Mouse (Mus musculus): ENCODE data around the gene Rela. TPM values are rescaled to one million over a fixed set of nuclear protein-coding genes. Genes with fewer than 3 reads are reported as not detected.
"Not testable (repeated sequence)": the region's sequence is repeated elsewhere in the genome, so short reads cannot be mapped to it uniquely, and the experiment has no call there.

The Rela gene
- polyA plus RNA-seq, 1 experiment = 53.6 TPM

GRCm38 (mm10) chr19:5685431-5685830, 48.1 kb downstream of the Rela start:
- Histone ChIP-seq H3K27ac (ENCODE audit: insufficient read depth, low read length) (no peak overlapping the region), H3K4me1 (ENCODE audit: control insufficient read depth, insufficient read depth, low read length) (0 out of 2 replicates have a peak, but pooled peaks cover 5% of the 10 kb centered on the region), H3K4me3 (ENCODE audit: insufficient read depth, low read length) (no peak overlapping the region)
- no peak for TF ChIP-seq POLR2A (IDR thresholded peaks at IDR 0.05; ENCODE audit: low read depth, low read length)
- no peak for TF ChIP-seq CTCF (IDR thresholded peaks at IDR 0.05; ENCODE audit: borderline replicate concordance, insufficient read depth, low read length)

- TF ChIP-seq POLR2A (IDR thresholded peaks at IDR 0.05; ENCODE audit: low read depth, low read length) = no peak
- TF ChIP-seq CTCF (IDR thresholded peaks at IDR 0.05; ENCODE audit: borderline replicate concordance, insufficient read depth, low read length) = no peak
- Histone ChIP-seq H3K4me3 (ENCODE audit: insufficient read depth, low read length) (no peak overlapping the region), H3K4me1 (ENCODE audit: control insufficient read depth, insufficient read depth, low read length) (0 out of 2 replicates have a peak, but pooled peaks cover 5% of the 10 kb centered on the region), H3K27ac (ENCODE audit: insufficient read depth, low read length) (no peak overlapping the region)
These were observed 48.6 kb downstream of the Rela start for GRCm38 (mm10) chr19:5685861-5686260.

GRCm38 (mm10) chr19:5686437-5686836, 49.2 kb downstream of the Rela start:
- H3K4me1 ChIP-seq (ENCODE audit: control insufficient read depth, insufficient read depth, low read length) = 0 out of 2 replicates have a peak, but pooled peaks cover 5% of the 10 kb centered on the region
- TF ChIP-seq CTCF (IDR thresholded peaks at IDR 0.05; ENCODE audit: borderline replicate concordance, insufficient read depth, low read length) (no peak), POLR2A (IDR thresholded peaks at IDR 0.05; ENCODE audit: low read depth, low read length) (no peak)
- H3K27ac ChIP-seq (ENCODE audit: insufficient read depth, low read length) = no peak overlapping the region
- no peak overlapping the region for H3K4me3 ChIP-seq (ENCODE audit: insufficient read depth, low read length)

- H3K4me1 ChIP-seq (ENCODE audit: control insufficient read depth, insufficient read depth, low read length); H3K27ac ChIP-seq (ENCODE audit: insufficient read depth, low read length); H3K4me3 ChIP-seq (ENCODE audit: insufficient read depth, low read length): not testable (repeated sequence)
These were observed 49.7 kb downstream of the Rela start for GRCm38 (mm10) chr19:5686954-5687353.

DNA sequence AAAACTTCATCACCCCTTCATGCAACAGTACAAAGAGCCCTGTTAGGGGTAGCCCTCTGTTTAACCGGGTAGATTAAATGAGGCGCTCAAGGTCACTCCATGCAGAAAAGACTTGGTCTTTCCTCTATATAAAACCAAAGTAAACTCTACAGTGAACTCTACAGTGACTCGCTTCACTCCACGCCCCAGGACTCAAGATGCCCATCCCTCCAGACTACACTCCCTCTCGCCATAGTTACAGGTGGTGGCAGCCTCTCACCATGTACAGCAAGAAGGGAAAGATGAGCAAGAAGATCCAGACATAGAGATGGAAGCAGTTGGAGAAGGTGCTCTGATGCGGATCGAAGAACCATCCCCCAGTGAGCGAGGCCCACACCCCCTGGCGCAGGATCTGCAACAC, 50.5 kb downstream of the Rela start:
- TF ChIP-seq POLR2A (IDR thresholded peaks at IDR 0.05; ENCODE audit: low read depth, low read length) (no peak), CTCF (IDR thresholded peaks at IDR 0.05; ENCODE audit: borderline replicate concordance, insufficient read depth, low read length) (no peak)
- Histone ChIP-seq H3K4me1 (ENCODE audit: control insufficient read depth, insufficient read depth, low read length) (peaks cover 7% of the 10 kb centered on the region; the same call in 1 of the 2 replicates), H3K4me3 (ENCODE audit: insufficient read depth, low read length) (peak overlapping the region; percentile 86), H3K27ac (ENCODE audit: insufficient read depth, low read length) (peak overlapping the region; percentile 70; the same call in 1 of the 2 replicates)

DNA sequence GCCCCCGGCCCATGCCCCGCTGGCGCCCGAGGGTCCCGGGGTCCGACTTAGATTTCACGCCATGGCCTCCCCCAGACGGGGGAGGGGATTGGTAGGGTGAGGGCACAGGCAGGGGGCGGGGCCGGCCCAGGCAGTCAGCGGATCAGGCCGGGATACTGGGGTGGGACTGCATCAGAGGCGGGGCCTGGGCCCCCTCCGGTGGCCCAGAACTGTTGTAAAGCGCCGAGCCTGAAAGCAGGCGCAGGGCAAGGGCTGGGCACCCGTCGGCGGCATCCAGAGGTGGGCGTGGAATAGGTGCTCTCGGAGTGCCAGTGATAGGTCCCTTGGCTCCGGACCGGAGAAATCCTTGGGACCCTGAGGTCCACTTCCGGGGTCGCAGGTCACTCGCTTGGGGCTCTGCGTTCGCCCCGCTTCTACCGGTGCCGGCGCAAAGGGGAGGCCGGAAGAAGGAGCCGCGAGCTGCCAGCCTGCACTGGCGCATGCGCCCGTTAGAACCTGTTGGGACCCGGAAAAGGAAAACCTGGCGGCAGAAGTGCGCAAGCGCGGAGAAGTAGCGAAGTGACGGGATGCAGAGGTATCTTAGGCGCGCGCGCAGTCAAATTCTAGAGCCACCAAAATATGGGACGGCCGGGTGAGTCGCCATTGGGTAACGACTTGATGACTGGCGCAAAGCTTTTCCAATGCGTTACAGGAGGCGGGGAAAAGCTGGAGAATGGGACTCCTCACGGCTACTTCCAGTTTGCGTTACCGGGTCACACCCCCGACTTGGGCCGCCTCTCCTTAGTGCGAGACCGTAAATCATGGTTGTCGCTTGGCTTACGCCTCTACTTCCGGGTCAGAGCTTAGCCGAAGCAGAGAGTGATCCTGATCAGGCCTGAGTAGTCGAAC, 51.2 kb downstream of the Rela start, which contains the start of the genes Map3k11 and Pcnx3:
Gene Map3k11, plus strand, starts transcription at position 543 of the 888 bp plus-strand sequence.
Gene Pcnx3, minus strand, starts transcription at position 709 of the 888 bp plus-strand sequence.
- TF ChIP-seq CTCF (IDR thresholded peaks at IDR 0.05; ENCODE audit: borderline replicate concordance, insufficient read depth, low read length) (no peak), POLR2A (IDR thresholded peaks at IDR 0.05; ENCODE audit: low read depth, low read length) (peak; percentile 54; the same call in 1 of the 2 replicates)

DNA sequence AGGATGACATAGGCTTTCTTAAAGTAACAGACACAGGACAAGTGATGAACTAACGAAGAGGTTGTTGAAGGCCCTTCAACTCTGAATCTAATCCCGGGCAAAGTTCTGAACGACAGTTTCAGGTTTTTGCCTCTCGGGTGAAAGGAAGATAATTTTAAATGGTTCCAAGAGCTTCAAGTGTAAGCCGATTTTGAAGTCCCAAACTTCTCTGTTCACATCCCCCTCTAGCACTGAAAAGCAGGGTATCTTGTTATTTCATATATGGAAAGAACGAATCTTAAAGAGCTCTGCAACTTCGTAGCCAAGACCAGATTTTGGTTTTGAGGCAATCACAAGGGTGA, 51.8 kb downstream of the Rela start:
- Histone ChIP-seq H3K4me3 (ENCODE audit: insufficient read depth, low read length) (peak overlapping the region; percentile 86), H3K4me1 (ENCODE audit: control insufficient read depth, insufficient read depth, low read length) (peaks cover 7% of the 10 kb centered on the region; the same call in 1 of the 2 replicates)
- TF ChIP-seq CTCF (IDR thresholded peaks at IDR 0.05; ENCODE audit: borderline replicate concordance, insufficient read depth, low read length) (no peak), POLR2A (IDR thresholded peaks at IDR 0.05; ENCODE audit: low read depth, low read length) (no peak)

More for the DNA sequence above, 51.2 kb downstream of the Rela start, which contains the start of the genes Map3k11 and Pcnx3:
- Histone ChIP-seq H3K4me3 (ENCODE audit: insufficient read depth, low read length) (peak within 1 kb of the TSS; percentile 86), H3K4me1 (ENCODE audit: control insufficient read depth, insufficient read depth, low read length) (peaks cover 7% of the 10 kb centered on the region; the same call in 1 of the 2 replicates), H3K27ac (ENCODE audit: insufficient read depth, low read length) (peak within 1 kb of the TSS; percentile 92)

DNA sequence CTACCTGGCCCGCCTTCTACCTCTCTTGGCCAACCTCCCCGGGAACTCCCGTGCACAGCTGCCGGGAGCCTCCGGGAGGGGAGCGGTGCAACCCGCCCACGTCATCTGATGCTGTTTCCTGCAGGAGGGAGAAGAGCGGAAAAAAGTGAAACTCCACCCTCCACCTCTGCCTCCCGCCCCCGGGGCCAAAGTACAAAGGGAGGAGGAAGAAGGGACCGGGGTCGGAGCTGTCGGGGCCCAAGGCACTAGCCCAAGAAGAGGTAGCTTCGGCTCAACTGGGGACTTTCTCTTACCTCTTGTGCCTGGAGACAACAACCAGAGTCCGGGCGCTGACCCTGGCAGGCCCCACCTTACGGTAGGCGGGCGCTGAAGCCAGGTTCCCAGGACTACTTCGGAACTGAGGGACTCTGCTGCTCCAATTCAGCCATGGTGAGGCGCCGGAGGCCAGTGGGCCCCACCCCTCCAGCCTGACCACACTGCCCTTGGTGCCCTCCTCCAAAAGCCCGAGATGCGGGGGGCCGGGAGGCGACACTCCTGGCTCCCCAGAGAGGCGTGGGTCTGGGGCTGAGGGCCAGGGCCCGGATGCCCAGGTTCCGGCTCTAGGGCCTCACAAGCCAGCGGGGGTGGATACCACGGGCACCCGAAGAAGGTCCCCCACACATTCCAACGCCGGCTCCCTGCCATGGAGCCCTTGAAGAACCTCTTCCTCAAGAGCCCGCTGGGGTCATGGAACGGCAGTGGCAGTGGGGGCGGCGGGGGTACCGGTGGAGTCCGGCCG, 52.5 kb downstream of the Rela start:
- Histone ChIP-seq H3K4me3 (ENCODE audit: insufficient read depth, low read length) (peak overlapping the region; percentile 86), H3K4me1 (ENCODE audit: control insufficient read depth, insufficient read depth, low read length) (peaks cover 7% of the 10 kb centered on the region; the same call in 1 of the 2 replicates), H3K27ac (ENCODE audit: insufficient read depth, low read length) (peak overlapping the region; percentile 92)
- TF ChIP-seq CTCF (IDR thresholded peaks at IDR 0.05; ENCODE audit: borderline replicate concordance, insufficient read depth, low read length) (no peak), POLR2A (IDR thresholded peaks at IDR 0.05; ENCODE audit: low read depth, low read length) (no peak; the same call in 1 of the 2 replicates)

More for the DNA sequence above, 51.8 kb downstream of the Rela start:
- H3K27ac ChIP-seq (ENCODE audit: insufficient read depth, low read length) = peak overlapping the region; percentile 92

- H3K4me3 ChIP-seq (ENCODE audit: insufficient read depth, low read length) = peak overlapping the region; percentile 86
- H3K4me1 ChIP-seq (ENCODE audit: control insufficient read depth, insufficient read depth, low read length) = peaks cover 7% of the 10 kb centered on the region; the same call in 1 of the 2 replicates
- TF ChIP-seq CTCF (IDR thresholded peaks at IDR 0.05; ENCODE audit: borderline replicate concordance, insufficient read depth, low read length) (no peak), POLR2A (IDR thresholded peaks at IDR 0.05; ENCODE audit: low read depth, low read length) (no peak)
These were observed 53.1 kb downstream of the Rela start for GRCm38 (mm10) chr19:5690343-5690735.

More at GRCm38 (mm10) chr19:5690343-5690735, 53.1 kb downstream of the Rela start:
- no peak overlapping the region for H3K27ac ChIP-seq (ENCODE audit: insufficient read depth, low read length)

Data from embryonic fibroblast, embryonic 13.5 days (primary cell).